Mouse (Mus musculus): ENCODE measurements around the gene Hspa4l.
A peak's percentile ranks its signal among the peaks of the same experiment; 100 is the strongest.

Gene Hspa4l

DNA sequence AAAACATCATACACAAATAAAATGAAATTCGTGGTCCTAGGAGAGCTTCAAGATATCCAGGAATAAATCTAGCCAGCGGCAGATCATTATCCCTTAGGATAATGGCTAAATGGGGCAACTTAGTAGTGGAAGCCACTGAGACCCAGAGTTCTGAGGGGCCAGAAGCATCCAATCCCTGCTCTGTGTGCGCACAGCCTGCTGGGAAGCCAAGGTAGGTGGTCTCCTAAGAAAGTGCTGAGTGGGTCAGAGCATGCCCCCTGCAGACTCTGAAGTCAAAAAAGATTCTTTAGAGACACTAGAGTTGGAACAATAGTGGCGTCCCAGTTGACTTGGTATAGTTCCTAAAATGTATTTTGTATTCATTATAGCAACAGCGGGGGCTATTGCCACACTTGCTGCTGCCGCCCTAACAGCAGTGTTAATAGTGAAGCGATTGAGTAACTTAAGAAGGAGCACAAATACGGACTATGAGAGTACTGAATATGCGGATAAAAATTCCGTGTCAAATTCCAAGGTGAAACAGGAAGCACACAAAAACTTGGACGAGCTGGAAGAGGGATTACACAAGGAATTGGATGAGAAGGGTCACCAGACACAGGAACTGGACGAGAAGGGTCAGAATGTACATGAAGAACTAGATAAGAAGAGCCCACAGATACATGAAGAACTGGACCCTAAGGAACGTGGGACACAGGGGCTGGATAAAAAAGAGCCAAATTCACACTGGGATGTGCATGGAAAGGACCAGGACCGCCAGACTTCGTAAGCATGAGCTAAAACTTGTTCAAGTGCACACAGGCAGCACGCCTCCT lies at the start of gene Hspa4l:
Gene Hspa4l, plus strand, starts transcription at position 472 of the 812 bp plus-strand sequence.
- DNase-seq (ENCODE audit: low read depth, low spot score), result no peak

- DNase-seq (ENCODE audit: low read depth, low spot score), result no peak
These were observed 49.1 kb upstream of the Hspa4l start for GRCm38 (mm10) chr3:40695162-40695561.

DNA sequence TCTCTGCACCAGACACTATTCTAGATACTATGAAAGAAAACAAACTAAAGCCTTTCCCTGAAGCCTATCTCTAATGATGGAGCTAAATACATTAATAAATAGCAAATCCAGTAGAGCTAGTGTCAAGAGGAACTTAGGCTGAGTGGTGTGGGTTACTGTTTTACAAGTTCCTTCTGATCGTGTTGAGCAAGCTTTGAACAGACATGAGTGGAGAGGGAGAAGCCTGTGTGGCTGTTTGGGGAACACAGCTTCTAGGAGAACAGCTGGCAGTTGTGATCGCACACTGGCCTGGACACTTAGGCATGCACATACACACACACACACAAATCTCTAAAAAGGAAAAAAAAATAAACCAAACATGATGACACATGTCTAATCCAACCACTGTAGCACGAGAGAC lies 45.5 kb upstream of the Hspa4l start:
- no peak for DNase-seq (ENCODE audit: low read depth, low spot score)

- no peak for DNase-seq (ENCODE audit: low read depth, low spot score)
These were observed 39.4 kb upstream of the Hspa4l start for GRCm38 (mm10) chr3:40704816-40705430.

DNA sequence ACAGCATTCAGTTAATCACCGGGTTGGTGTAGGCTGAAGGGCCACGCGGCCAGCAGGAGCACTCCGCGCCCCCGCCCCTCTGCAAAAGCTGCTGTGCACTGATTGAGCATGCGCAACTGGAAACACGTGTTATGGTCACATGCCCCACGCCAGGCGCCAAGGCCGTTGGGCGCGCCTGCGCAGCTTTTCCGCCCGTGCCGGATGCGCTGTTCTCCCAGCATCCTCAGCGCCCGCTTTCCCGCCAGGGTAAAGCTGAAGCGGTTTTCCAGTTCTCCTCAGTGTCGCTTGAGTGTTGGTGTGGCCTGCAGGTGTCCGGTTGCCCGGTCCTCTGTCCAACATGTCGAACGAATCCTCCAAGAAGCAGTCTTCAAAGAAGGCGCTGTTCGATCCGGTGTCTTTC lies 35.6 kb upstream of the Hspa4l start, which contains the start of gene Slc25a31:
Gene Slc25a31, plus strand, starts transcription at position 201 of the 400 bp plus-strand sequence.
- DNase-seq (ENCODE audit: low read depth, low spot score), result peak; percentile 63

- DNase-seq (ENCODE audit: low read depth, low spot score), result no peak
These were observed 28.2 kb upstream of the Hspa4l start for GRCm38 (mm10) chr3:40716056-40716455.

- no peak for DNase-seq (ENCODE audit: low read depth, low spot score)
These were observed 25.3 kb upstream of the Hspa4l start for GRCm38 (mm10) chr3:40719022-40719421.

DNA sequence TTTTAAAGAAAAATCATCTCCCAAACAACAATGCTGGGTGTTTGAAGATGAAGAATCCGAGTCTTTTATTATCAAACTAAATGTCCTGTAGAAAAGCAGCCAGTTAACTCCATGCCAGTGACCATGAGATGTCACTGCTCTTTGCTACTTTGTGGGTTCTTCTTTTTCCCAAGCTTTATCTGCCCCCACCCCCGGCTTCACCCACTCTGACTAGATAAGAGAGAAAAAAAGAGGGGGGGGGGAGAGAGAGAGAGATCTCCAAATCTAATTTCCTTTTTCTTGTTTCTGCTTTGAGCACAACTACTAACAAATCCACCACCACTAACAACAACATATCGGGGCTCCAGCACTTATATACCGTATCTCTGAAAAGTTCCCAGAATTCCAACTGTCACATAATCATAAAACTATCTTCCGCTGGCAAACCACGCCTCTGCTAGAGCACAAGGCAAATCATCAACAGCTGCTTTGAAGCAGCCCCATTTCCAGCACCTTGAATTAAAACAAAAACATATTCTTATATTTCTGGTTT lies 5.8 kb upstream of the Hspa4l start:
- DNase-seq (ENCODE audit: low read depth, low spot score), result no peak

DNA sequence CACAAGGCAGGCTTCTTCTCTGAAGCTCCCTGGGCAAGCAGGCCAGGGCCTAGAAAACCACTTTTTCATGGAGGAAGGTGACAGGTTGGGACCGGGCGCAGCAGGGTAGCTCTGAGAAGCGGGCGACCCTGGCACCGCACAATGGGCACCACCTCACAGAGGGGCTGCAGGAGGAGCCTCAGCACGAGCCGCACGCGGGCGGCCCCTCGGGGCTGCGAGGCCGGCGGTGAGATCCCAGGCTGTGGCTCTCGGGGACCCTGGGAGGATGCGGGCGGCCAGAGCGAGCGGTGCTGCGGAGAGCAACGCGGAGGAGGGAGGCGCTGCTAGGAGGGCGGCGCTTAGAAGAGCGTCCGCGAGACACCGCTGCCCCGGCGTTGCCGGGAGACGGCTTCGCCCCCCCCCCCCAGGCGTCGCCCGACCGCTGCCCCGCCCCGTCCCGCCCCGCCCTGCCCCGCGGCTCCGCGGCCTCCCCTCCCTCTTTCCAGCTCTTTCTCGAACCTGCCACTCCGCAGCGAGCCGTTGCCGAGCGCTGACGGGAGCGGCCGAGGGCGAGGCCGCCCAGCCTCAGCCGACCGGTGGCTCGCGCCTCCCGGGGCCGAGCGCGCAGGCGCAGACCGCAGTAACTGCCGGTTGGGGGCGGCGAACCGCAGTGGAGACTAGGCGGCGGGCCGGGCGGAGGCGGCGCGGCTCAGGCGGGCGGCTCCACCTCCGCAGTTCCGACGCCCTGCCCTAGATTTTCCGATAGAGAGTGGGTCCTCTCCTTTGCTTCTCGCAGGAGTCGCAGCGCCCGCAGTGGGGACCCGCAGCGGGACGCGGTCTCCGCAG lies 753 bp downstream of the Hspa4l start:
- peak; percentile 78 for DNase-seq (ENCODE audit: low read depth, low spot score)

GRCm38 (mm10) chr3:40745661-40746547 lies 1.6 kb downstream of the Hspa4l start:
- peak; percentile 16 for DNase-seq (ENCODE audit: low read depth, low spot score)

DNA sequence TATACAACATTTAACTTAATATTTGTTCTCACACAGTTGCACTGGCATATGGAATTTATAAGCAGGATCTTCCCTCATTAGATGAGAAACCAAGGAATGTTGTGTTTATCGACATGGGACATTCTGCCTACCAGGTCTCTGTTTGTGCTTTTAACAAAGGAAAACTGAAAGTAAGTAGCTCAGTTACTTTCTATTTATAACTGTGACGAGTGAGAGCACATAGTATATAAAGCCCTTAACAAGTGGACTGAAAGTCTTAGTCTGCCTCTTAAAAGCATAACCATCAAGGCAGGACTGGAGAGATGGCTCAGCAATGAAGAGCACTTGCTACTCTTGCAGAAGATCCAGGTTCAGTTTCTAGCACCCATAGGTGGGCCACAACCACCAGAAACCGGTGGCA lies 16.5 kb downstream of the Hspa4l start:
- no peak for DNase-seq (ENCODE audit: low read depth, low spot score)

GRCm38 (mm10) chr3:40761312-40761711 lies 17.0 kb downstream of the Hspa4l start:
- DNase-seq (ENCODE audit: low read depth, low spot score), result no peak

DNA sequence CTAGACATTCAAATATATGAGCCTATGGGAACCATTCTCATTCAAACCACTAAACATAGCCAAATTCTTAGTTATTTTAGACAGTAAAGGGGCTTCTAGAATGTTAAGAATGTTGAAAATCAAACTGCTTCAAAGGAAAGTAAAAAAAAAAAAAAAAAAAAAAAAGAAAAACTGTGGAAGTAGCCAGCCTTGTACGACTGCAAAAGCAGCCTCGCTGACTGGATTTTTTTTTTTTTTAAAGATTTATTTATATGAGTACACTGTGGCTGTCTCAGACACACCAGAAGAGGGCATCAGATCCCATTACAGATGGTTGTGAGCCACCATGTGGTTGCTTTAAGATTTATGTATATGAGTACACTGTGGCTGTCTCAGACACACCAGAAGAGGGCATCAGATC lies 49.5 kb downstream of the Hspa4l start:
- DNase-seq (ENCODE audit: low read depth, low spot score), result no peak

DNA sequence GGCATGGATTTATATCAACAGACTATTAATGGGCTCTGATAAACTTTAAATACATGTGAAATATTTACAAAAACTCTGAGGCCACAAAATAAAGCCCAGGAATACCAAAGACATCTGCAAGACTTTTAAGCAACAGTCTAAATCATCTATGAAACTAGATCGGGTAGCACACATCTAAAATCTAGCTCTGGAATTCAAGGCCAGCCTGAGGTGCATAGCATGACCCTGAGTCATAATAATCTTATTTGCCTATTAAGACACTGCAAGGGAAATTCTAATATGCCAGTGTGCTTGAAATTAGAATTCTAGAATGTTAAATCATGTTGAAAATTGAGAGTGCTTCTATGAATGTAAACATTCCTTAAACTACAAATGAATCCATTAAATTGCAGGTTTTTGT lies 53.8 kb downstream of the Hspa4l start:
- no peak for DNase-seq (ENCODE audit: low read depth, low spot score)

DNA sequence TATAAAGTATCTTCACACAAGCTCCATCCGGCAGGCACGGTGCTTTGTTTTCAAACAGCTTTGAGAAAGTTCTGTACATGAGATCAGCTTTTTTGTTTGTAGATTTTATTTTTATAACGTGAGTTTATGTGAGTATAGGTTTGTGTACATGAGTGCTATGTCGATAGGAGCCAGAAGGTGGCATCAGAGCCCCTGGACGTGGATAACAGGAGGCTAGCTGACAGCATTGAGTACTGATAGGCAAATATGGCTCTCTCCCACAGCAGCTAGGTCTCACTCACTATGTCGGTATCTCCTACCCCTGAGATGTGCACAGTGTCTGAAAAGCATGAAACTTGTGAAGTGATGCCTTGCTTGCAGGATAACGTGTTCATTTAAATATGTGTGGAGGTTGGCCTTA lies 54.2 kb downstream of the Hspa4l start:
- peak; percentile 79 for DNase-seq (ENCODE audit: low read depth, low spot score)

GRCm38 (mm10) chr3:40799530-40800372 lies 55.5 kb downstream of the Hspa4l start, which contains the start of gene Plk4:
TSS of gene Plk4 (plus strand) at chr3:40800019.
- peak; percentile 94 for DNase-seq (ENCODE audit: low read depth, low spot score)

- DNase-seq (ENCODE audit: low read depth, low spot score), result peak; percentile 74
These were observed 56.1 kb downstream of the Hspa4l start for GRCm38 (mm10) chr3:40800373-40800823.

DNA sequence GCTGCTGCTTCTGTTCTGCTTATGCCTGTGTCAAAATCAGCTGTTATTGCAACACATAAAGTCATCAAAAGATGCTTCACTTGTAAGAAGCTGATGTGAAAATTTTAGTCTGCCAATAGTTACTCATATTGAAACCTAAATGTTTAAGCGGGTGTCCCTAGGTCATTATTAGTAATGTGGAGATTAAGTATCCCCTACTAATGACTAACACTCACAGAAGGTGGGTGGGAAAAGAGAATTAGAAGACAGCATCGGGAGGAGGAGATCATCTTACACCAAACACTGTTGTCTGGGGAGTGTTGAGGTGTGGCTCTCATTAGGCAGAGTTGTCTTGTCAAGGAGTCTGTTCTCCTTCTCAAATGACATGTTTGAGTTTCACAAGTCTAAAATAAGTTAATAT lies 62.6 kb downstream of the Hspa4l start:
- DNase-seq (ENCODE audit: low read depth, low spot score), result no peak

- no peak for DNase-seq (ENCODE audit: low read depth, low spot score)
These were observed 64.4 kb downstream of the Hspa4l start for GRCm38 (mm10) chr3:40808686-40809085.

DNA sequence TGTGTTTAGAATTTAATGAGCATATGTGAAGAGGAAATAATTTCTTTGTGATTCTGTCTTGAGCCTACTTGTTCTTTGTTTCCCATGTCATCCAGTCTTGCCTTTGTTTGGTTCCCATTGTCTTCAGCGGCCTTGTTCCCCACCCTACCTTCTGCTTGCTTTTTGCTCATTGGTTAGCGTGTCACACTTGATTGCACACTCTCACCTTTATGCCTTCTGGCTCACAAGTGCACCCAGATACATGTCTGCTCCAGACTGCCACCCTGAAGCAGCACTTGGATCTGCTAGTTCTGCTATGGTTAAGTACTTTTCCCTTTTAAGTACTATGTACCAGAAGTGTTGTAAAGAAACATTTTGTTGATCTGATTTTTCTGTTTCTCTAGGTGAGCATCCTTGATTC lies 65.6 kb downstream of the Hspa4l start:
- peak; percentile 30 for DNase-seq (ENCODE audit: low read depth, low spot score)

All from R1 (cell line).